Mouse (Mus musculus): ENCODE measurements around the gene Chrna1. TPM values are rescaled to one million over a fixed set of nuclear protein-coding genes. Genes with fewer than 3 reads are reported as not detected.

Gene Chrna1
- polyA plus RNA-seq, 1 experiment from 2014 or later: 0.19 TPM

DNA sequence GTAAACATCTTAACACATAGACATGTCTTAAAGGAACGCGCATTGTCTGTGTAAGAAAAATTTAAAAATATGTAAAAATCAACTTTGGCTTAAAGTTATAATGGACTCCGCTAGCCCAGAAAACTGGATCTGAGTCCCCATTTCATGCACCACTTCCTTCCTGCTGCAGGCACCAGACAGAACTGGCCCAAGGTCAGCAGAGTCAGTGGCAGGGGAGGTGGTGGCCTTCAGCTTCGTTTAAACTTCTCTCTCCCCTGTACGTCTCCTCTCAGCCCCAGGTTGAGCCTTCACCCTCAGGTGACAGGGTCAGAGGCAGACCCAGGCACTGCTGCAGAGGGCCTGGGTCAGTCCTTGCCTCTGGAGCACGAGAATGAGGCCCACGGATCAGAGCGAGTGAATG is 57.2 kb downstream of the Chrna1 start:
- no peaks in the 10 kb centered on the region for H3K36me3 ChIP-seq (ENCODE audit: control insufficient read depth, insufficient read depth, low read length)
- no peak overlapping the region for H3K9ac ChIP-seq (replicated peaks; ENCODE audit: low read depth, low read length)
- no peaks in the 10 kb centered on the region for H3K9me3 ChIP-seq (ENCODE audit: control insufficient read depth, low read length)
- 74% methylated on average over 8 of the region's 8 CpGs for WGBS
- H3K4me2 ChIP-seq (ENCODE audit: low read depth, low read length): no peak overlapping the region
- H3K4me1 ChIP-seq (ENCODE audit: control insufficient read depth, insufficient read depth, low read length): no peaks in the 10 kb centered on the region
- H3K4me3 ChIP-seq (ENCODE audit: low read depth, low read length): no peak overlapping the region
- no peak for ATAC-seq (ENCODE audit: low read depth)
- no peak overlapping the region for H3K27ac ChIP-seq (ENCODE audit: low read depth, low read length)
- no peaks in the 10 kb centered on the region for H3K27me3 ChIP-seq (ENCODE audit: control insufficient read depth, insufficient read depth, low read length)

DNA sequence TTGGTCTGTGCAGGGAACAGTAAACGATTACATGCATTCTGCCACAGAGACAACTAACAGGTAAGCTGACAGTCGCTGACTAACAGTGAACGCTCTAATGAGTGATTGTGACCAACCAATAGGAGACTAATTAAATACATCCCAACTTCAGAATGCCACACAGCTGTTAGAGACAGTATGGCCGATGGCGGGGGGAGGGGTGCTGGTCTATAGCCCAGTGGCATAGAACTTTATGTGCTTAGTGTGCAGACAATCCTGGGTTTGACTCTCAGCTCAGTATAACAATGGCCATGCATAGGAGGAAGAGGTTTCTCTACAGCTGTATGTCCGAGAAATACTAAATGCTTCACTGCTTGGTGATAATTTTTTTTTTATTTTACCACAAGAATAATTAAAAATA is 57.8 kb downstream of the Chrna1 start:
- H3K27ac ChIP-seq (ENCODE audit: low read depth, low read length): no peak overlapping the region
- WGBS: 63% methylated on average over 6 of the region's 6 CpGs

DNA sequence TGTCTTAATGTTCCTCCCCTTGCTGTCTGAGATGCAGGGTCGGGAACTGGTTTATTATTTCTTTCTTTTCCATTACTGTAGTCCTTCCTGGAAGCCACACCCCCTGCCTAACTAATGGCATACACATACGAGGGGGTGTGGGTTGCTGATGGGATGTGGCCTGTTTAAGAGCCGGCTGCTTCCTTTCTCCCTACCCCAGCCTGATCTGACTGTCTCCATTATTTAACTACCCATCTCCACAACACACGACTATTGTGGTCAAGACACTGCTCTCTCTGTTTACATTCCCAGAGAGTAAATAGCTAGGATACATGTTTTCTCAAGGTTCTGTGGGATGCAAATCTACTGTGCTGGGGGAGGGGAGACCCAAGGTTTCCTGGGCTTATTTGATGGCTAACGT is 58.4 kb downstream of the Chrna1 start:
- H3K4me1 ChIP-seq (ENCODE audit: control insufficient read depth, insufficient read depth, low read length): no peaks in the 10 kb centered on the region
- H3K4me2 ChIP-seq (ENCODE audit: low read depth, low read length): no peak overlapping the region
- 23% methylated on average over 5 of the region's 5 CpGs for WGBS
- no peaks in the 10 kb centered on the region for H3K9me3 ChIP-seq (ENCODE audit: control insufficient read depth, low read length)
- ATAC-seq (ENCODE audit: low read depth): peak; percentile 54; the same call in 1 of the 2 replicates
- no peaks in the 10 kb centered on the region for H3K36me3 ChIP-seq (ENCODE audit: control insufficient read depth, insufficient read depth, low read length)
- no peak overlapping the region for H3K27ac ChIP-seq (ENCODE audit: low read depth, low read length)
- H3K4me3 ChIP-seq (ENCODE audit: low read depth, low read length): no peak overlapping the region
- no peaks in the 10 kb centered on the region for H3K27me3 ChIP-seq (ENCODE audit: control insufficient read depth, insufficient read depth, low read length)
- no peak overlapping the region for H3K9ac ChIP-seq (replicated peaks; ENCODE audit: low read depth, low read length)

More for the DNA sequence above, 57.8 kb downstream of the Chrna1 start:
- no peaks in the 10 kb centered on the region for H3K36me3 ChIP-seq (ENCODE audit: control insufficient read depth, insufficient read depth, low read length)
- no peaks in the 10 kb centered on the region for H3K9me3 ChIP-seq (ENCODE audit: control insufficient read depth, low read length)
- no peak overlapping the region for H3K4me2 ChIP-seq (ENCODE audit: low read depth, low read length)
- no peaks in the 10 kb centered on the region for H3K27me3 ChIP-seq (ENCODE audit: control insufficient read depth, insufficient read depth, low read length)
- no peaks in the 10 kb centered on the region for H3K4me1 ChIP-seq (ENCODE audit: control insufficient read depth, insufficient read depth, low read length)
- ATAC-seq (ENCODE audit: low read depth): no peak
- no peak overlapping the region for H3K4me3 ChIP-seq (ENCODE audit: low read depth, low read length)
- no peak overlapping the region for H3K9ac ChIP-seq (replicated peaks; ENCODE audit: low read depth, low read length)

DNA sequence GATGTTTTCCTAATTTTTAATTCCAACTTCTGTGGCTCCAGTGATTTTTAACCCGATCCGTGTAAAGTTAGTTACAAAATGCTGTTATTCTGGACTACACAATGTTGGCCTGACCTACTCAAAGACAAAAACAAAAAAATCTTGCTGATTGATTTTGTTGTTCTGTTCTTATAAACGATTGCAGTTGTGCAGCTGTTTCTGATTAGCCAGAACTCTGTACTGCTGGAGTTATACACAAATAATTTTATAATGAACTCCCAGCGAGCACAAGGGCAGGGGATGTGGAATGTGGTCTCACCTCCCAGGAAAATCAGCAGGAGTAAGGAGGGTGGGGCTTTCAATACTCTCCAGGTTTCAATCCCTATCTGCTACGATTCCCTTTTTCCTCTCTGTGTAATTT is 61.2 kb downstream of the Chrna1 start:
- ATAC-seq (ENCODE audit: low read depth): no peak
- WGBS: 86% methylated on average over 5 of the region's 5 CpGs
- H3K4me2 ChIP-seq (ENCODE audit: low read depth, low read length): no peak overlapping the region

DNA sequence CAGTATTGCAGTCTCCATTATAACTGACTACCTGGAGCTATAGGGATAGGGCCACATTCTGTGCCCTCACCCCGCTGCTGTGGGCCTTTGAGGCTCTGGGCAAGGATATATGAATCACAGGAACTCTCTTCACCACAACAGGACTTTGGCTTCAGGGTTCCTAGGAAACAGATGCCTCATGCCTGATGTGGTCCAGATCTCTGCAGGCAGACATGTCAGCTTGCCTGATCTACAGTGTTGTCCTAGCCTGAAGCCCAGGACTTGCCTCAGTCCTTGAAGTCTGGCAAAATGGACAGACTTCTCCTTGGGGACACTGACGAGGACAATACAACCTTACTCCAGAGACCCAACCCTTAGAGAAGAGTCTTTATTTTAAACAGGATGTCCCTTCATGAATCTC is 61.8 kb downstream of the Chrna1 start:
- H3K9me3 ChIP-seq (ENCODE audit: control insufficient read depth, low read length): no peaks in the 10 kb centered on the region
- no peaks in the 10 kb centered on the region for H3K36me3 ChIP-seq (ENCODE audit: control insufficient read depth, insufficient read depth, low read length)
- no peaks in the 10 kb centered on the region for H3K27me3 ChIP-seq (ENCODE audit: control insufficient read depth, insufficient read depth, low read length)
- H3K9ac ChIP-seq (replicated peaks; ENCODE audit: low read depth, low read length): no peak overlapping the region
- no peak overlapping the region for H3K27ac ChIP-seq (ENCODE audit: low read depth, low read length)
- 84% methylated on average over 2 of the region's 2 CpGs for WGBS
- no peak overlapping the region for H3K4me2 ChIP-seq (ENCODE audit: low read depth, low read length)
- H3K4me1 ChIP-seq (ENCODE audit: control insufficient read depth, insufficient read depth, low read length): no peaks in the 10 kb centered on the region
- no peak for ATAC-seq (ENCODE audit: low read depth)
- H3K4me3 ChIP-seq (ENCODE audit: low read depth, low read length): no peak overlapping the region

More for the DNA sequence above, 61.2 kb downstream of the Chrna1 start:
- H3K27ac ChIP-seq (ENCODE audit: low read depth, low read length): no peak overlapping the region
- H3K36me3 ChIP-seq (ENCODE audit: control insufficient read depth, insufficient read depth, low read length): no peaks in the 10 kb centered on the region
- H3K27me3 ChIP-seq (ENCODE audit: control insufficient read depth, insufficient read depth, low read length): no peaks in the 10 kb centered on the region
- no peaks in the 10 kb centered on the region for H3K9me3 ChIP-seq (ENCODE audit: control insufficient read depth, low read length)
- no peak overlapping the region for H3K9ac ChIP-seq (replicated peaks; ENCODE audit: low read depth, low read length)
- no peaks in the 10 kb centered on the region for H3K4me1 ChIP-seq (ENCODE audit: control insufficient read depth, insufficient read depth, low read length)
- no peak overlapping the region for H3K4me3 ChIP-seq (ENCODE audit: low read depth, low read length)

DNA sequence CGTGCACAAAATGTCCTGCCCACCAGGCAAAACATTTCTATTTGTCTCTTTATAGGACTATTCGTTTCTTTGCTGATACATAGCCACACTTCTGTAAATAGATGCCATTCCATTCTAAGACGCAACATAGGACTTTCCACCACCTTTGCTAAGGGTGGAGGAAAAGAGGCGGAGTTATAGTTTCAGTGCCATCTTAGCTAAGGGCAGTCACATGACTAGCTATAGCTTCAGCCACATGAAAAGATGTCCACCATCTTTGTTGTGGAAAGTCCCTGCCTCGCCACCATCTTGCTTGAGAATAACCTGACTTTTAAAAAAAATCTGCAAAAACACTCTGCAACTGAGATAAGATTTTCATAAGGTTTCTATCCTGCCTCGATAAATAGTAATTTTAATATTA is 66.0 kb downstream of the Chrna1 start:
- H3K36me3 ChIP-seq (ENCODE audit: control insufficient read depth, insufficient read depth, low read length): no peaks in the 10 kb centered on the region
- no peak for ATAC-seq (ENCODE audit: low read depth)
- H3K4me1 ChIP-seq (ENCODE audit: control insufficient read depth, insufficient read depth, low read length): no peaks in the 10 kb centered on the region
- H3K4me3 ChIP-seq (ENCODE audit: low read depth, low read length): no peak overlapping the region
- H3K4me2 ChIP-seq (ENCODE audit: low read depth, low read length): no peak overlapping the region
- H3K9me3 ChIP-seq (ENCODE audit: control insufficient read depth, low read length): no peaks in the 10 kb centered on the region
- H3K27ac ChIP-seq (ENCODE audit: low read depth, low read length): no peak overlapping the region
- no peaks in the 10 kb centered on the region for H3K27me3 ChIP-seq (ENCODE audit: control insufficient read depth, insufficient read depth, low read length)
- H3K9ac ChIP-seq (replicated peaks; ENCODE audit: low read depth, low read length): no peak overlapping the region
- 94% methylated on average over 6 of the region's 6 CpGs for WGBS

Other genes with a start within 250 kb of the Chrna1 start
- gene Gpr155, start 193.8 kb downstream of the Chrna1 start, polyA plus RNA-seq (2014; fragmentation: Nextera tagmentation; extraction: Ambion mirVana): 15.8 and 17.9 TPM in 2 replicates
- gene Wipf1, start 50.6 kb downstream of the Chrna1 start, polyA plus RNA-seq (2014; fragmentation: Nextera tagmentation; extraction: Ambion mirVana): 1.9 and 3.7 TPM in 2 replicates
- 124 and 135 TPM in 2 replicates for gene Chn1, start 195.0 kb upstream of the Chrna1 start, polyA plus RNA-seq (2014; fragmentation: Nextera tagmentation; extraction: Ambion mirVana)